Mouse (Mus musculus): ENCODE results near the gene Gm1330.
"Not testable (repeated sequence)": the region's sequence is repeated elsewhere in the genome, so short reads cannot be mapped to it uniquely, and the experiment has no call there.

The Gm1330 gene

DNA sequence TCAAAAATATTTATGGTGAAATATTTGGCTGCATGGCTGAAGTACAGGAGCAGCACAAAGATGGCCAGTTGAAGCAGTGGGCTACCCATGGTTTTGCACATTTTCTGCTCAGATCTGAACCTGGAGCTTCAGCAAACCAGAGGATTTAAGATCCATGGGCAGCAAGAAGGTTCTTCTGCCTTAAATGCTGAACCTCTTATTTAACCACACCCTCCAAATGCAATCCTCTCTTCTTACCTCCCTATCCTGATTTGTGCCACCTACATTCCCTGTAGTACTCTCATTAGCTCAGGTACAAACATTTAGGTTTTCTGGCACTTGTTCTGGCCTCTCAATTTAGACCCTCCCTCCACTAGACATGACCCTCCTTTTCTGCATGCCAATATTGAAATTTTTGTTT, at the start of gene Gm1330:
Gene Gm1330 (minus strand): TSS at position 101 of the 400 bp plus-strand sequence.
- in situ Hi-C loops (cut with MboI; ENCODE audit: unreplicated experiment in 2 of 2): no loop called here

GRCm38 (mm10) chr2:149017137-149017536, 14.1 kb upstream of the Gm1330 start, which contains the start of gene Gm10750:
Gene Gm10750, minus strand, starts transcription at chr2:149017237.
- in situ Hi-C loops (cut with MboI; ENCODE audit: unreplicated experiment in 2 of 2): not testable (repeated sequence)

DNA sequence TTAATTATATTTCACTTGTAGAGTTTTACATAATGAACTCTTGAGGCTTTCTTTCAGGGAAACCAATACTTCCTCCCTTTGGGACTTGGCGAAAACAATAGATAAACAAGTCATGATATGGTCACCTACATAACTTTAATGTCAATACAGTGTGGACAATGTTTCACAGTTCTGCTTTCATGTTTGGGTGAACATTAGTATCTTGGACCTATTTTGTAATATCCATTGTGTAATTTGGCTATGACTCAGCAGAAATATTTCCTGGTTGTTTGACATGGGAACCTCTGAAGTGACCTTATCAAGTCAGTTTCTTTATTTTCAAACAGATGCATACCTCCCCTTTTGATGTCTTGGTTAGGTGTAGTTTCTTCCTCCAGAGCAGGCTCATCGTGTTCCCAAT, 1.8 kb upstream of the Gm1330 start:
- in situ Hi-C loops (cut with MboI; ENCODE audit: unreplicated experiment in 2 of 2): no loop called here

DNA sequence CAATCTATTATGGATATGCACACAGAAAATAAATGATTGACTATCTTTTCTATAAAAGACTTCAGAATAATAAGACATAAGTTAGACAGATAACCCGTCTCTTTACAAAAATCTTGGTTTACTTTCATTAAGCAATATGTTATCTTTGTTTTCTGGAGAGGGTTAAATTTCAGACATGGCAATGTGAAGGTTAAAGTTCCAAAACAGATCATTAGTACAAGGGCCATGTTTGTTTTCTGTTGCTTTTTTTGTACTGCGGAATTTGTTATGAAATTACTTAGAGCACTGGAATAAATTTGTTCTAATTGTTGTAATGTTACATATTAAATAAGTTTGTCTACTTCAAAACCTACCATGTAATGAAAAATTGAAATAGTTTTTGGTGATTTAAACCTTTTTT, 7.9 kb downstream of the Gm1330 start:
- in situ Hi-C loops (cut with MboI; ENCODE audit: unreplicated experiment in 2 of 2): no loop called here

All from v-Abl transformed pro-B cells (cell line).